Mouse (Mus musculus) cerebellum, adult 2 months (tissue): ENCODE measurements around the gene 3100002H09Rik.

ENCODE experiments used
- CTCF ChIP-seq: fragments of 200-500 bp; IDR thresholded peaks from 2 replicates; pipeline ENCODE4 v1.5.1; 2011; ENCODE audit warnings: low read depth, mild to moderate bottlenecking, control low read depth, low read length, moderate library complexity, borderline replicate concordance; ENCODE audit not compliant: insufficient read depth
- POLR2A ChIP-seq: fragments of 200-500 bp; IDR thresholded peaks from 2 replicates; pipeline ENCODE4 v1.6.1; 2011; ENCODE audit warnings: low read length, control low read depth, borderline replicate concordance; ENCODE audit not compliant: insufficient read depth

DNA sequence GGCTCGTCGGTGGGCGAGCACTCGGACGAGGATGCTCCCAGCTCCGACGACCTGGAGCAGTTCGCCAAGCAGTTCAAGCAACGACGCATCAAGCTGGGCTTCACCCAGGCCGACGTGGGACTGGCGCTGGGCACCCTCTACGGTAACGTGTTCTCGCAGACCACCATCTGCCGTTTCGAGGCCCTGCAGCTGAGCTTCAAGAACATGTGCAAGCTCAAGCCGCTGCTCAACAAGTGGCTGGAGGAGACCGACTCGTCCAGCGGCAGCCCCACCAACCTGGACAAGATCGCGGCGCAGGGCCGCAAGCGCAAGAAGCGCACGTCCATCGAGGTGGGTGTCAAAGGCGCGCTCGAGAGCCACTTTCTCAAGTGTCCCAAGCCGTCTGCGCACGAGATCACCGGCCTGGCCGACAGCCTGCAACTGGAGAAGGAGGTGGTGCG is 47.8 kb upstream of the 3100002H09Rik start:
- no peak for TF ChIP-seq CTCF
- no peak for TF ChIP-seq POLR2A
